16 mouse cellular contexts compared by ENCODE assay signal in the genomic region with DNA sequence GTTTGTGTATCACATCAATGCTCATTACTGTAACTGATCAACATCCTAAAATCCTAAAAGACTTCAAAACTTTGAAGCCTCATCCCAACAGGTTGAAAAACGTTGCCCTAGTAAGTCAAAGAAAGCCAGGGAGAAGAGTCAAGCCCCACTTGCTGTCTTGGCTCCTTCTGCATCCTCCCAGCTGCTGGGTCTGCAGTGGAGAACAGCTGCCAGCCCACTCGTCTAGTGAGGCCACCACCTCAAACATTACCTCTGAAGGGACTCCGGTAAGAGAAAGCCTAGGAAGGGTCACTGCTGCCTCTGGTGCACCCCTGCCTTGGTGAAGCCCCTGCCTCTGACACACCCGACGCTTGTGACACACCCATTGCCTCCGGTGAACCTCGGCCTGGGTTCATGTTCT.
"Had no signal": no experiment of that assay in that cellular context is flagged by ENCODE, and none has a peak within 500 bp of the region (broad histone marks: within the 10 kb centered on the region; RNA-seq: fewer than 3 reads in every experiment).

No protein-coding gene starts in this region.

- H3K4me2 ChIP-seq: neural tube, embryonic 13.5 days; neural tube, embryonic 15.5 days; stomach, embryonic 15.5 days had no signal

- H3K9ac ChIP-seq: neural tube, embryonic 13.5 days; neural tube, embryonic 15.5 days; stomach, embryonic 15.5 days had no signal

- H3K4me1 ChIP-seq: neural tube, embryonic 13.5 days; neural tube, embryonic 15.5 days; stomach, embryonic 15.5 days had no signal

- H3K36me3 ChIP-seq: neural tube, embryonic 13.5 days; neural tube, embryonic 15.5 days; stomach, embryonic 15.5 days had no signal

- H3K4me3 ChIP-seq: neural tube, embryonic 13.5 days; neural tube, embryonic 15.5 days; stomach, embryonic 15.5 days had no signal

- H3K27me3 ChIP-seq: neural tube, embryonic 13.5 days; neural tube, embryonic 15.5 days; stomach, embryonic 15.5 days had no signal

- H3K27ac ChIP-seq: neural tube, embryonic 13.5 days; neural tube, embryonic 15.5 days; stomach, embryonic 15.5 days; stomach, postnatal 0 days had no signal

- DNase-seq: retina, postnatal 1 day; right cerebral cortex, adult 18-20 months; right cerebral cortex, postnatal 14 days; right cerebral cortex, postnatal 25 days; right cerebral cortex, postnatal 4 days; spleen, adult 18-20 months; thymus, adult 18-20 months; thymus, adult 2 months; thymus, postnatal 14 days; thymus, postnatal 25 days; thymus, postnatal 36 days; thymus, postnatal 4 days had no signal

- H3K9me3 ChIP-seq: neural tube, embryonic 13.5 days; neural tube, embryonic 15.5 days; stomach, embryonic 15.5 days had no signal
